Mouse (Mus musculus): ENCODE measurements around the gene Cdk14.

- no peak for TF ChIP-seq CTCF (IDR thresholded peaks at IDR 0.05; ENCODE audit: extremely low read depth, insufficient read depth, insufficient read length, insufficient replicate concordance)
- TF ChIP-seq POLR2A (IDR thresholded peaks at IDR 0.05; ENCODE audit: low read depth, low read length), result no peak
These were observed 119.1 kb downstream of the Cdk14 start for GRCm38 (mm10) chr5:5300998-5301397.

All from spleen, adult 2 months (tissue).